ENCODE assay signal across 18 mouse cellular contexts in genomic region chr19:5178631-5179030, GRCm38 (mm10).
A peak's percentile ranks its signal among the peaks of the same experiment; 100 is the strongest.
DNase-seq lines count a peak whose midpoint lies in the region; ATAC-seq lines count a peak whose summit lies in the region.
"Had no signal": no experiment of that assay in that cellular context is flagged by ENCODE, and none has a peak within 500 bp of the region (broad histone marks: within the 10 kb centered on the region; RNA-seq: fewer than 3 reads in every experiment).

No protein-coding gene starts in this region.

- H3K4me2 ChIP-seq in liver, embryonic 11.5 days: no peak overlapping the region
- H3K4me2 ChIP-seq: hindbrain, embryonic 12.5 days; intestine, embryonic 15.5 days; liver, embryonic 13.5 days had no signal

- H3K4me1 ChIP-seq in liver, embryonic 11.5 days (replicated peaks; ENCODE audit: control insufficient read depth, insufficient read depth, low read length): peaks cover 6% of the 10 kb centered on the region; the same call in 1 of the 2 replicates
- no peaks in the 10 kb centered on the region for H3K4me1 ChIP-seq in limb, embryonic 10.5 days
- H3K4me1 ChIP-seq: hindbrain, embryonic 12.5 days; intestine, embryonic 15.5 days had no signal

- no peaks in the 10 kb centered on the region for H3K36me3 ChIP-seq in liver, embryonic 11.5 days (ENCODE audit: control insufficient read depth, insufficient read depth, low read length)
- 0 out of 2 replicates have a peak, but pooled peaks cover under 1% of the 10 kb centered on the region for H3K36me3 ChIP-seq in limb, embryonic 10.5 days
- H3K36me3 ChIP-seq: forebrain, embryonic 10.5 days; hindbrain, embryonic 12.5 days; intestine, embryonic 15.5 days; liver, embryonic 13.5 days had no signal

- H3K9me3 ChIP-seq in liver, embryonic 11.5 days (ENCODE audit: control insufficient read depth, low read length): no peaks in the 10 kb centered on the region
- no peaks in the 10 kb centered on the region for H3K9me3 ChIP-seq in limb, embryonic 10.5 days (replicated peaks)
- H3K9me3 ChIP-seq: forebrain, embryonic 10.5 days; hindbrain, embryonic 12.5 days; intestine, embryonic 15.5 days; liver, embryonic 13.5 days had no signal

- H3K4me3 ChIP-seq in liver, embryonic 11.5 days (ENCODE audit: low read depth, low read length): no peak overlapping the region
- no peak overlapping the region for H3K4me3 ChIP-seq in limb, embryonic 10.5 days
- H3K4me3 ChIP-seq: forebrain, embryonic 10.5 days; hindbrain, embryonic 12.5 days; intestine, embryonic 15.5 days; liver, embryonic 13.5 days had no signal

- 0 out of 2 replicates have a peak overlapping the region, but pooled peaks have one; percentile 5 for H3K27ac ChIP-seq in liver, embryonic 11.5 days (ENCODE audit: low read depth, low read length)
- no peak overlapping the region for H3K27ac ChIP-seq in limb, embryonic 10.5 days
- H3K27ac ChIP-seq: forebrain, embryonic 10.5 days; hindbrain, embryonic 12.5 days; intestine, embryonic 15.5 days; liver, embryonic 13.5 days had no signal

- H3K9ac ChIP-seq in liver, embryonic 11.5 days (ENCODE audit: low read depth, low read length): no peak overlapping the region
- H3K9ac ChIP-seq: hindbrain, embryonic 12.5 days; intestine, embryonic 15.5 days; liver, embryonic 13.5 days had no signal

- WGBS in liver, embryonic 11.5 days: 60% methylated on average over 5 of the region's 5 CpGs
- WGBS in limb, embryonic 10.5 days: 75% methylated on average over 5 of the region's 5 CpGs

- no peak for DNase-seq in liver, embryonic 11.5 days (ENCODE audit: low spot score)
- no peak for DNase-seq in liver
- peak; percentile 50 for DNase-seq in Muller cell, postnatal 12 days (ENCODE audit: inconsistent ontology term)
- DNase-seq in fibroblast of lung, adult 2 months (ENCODE audit: low read depth): peak; percentile 34
- DNase-seq in monocyte, adult 2 months (ENCODE audit: low read depth in 1 of 2, low spot score in 2 of 2): peak; percentile 24 to 28
- no peak for DNase-seq in layer of hippocampus, adult 11-12 months (ENCODE audit: low spot score)
- no peak for DNase-seq in limb, embryonic 10.5 days (ENCODE audit: low spot score)
- no peak for DNase-seq in left cerebral cortex, adult 8-10 months (ENCODE audit: low spot score in 2 of 2)
- DNase-seq: adrenal gland, postnatal 25 days; cerebellum, postnatal 10 days; gastrocnemius, postnatal 36 days; layer of hippocampus, adult 9-11 months; liver, embryonic 13.5 days; spleen, adult 18-20 months; thymus, postnatal 25 days had no signal

- H3K27me3 ChIP-seq in liver, embryonic 11.5 days (replicated peaks; ENCODE audit: control insufficient read depth, insufficient read depth, low read length): no peaks in the 10 kb centered on the region
- H3K27me3 ChIP-seq in limb, embryonic 10.5 days (ENCODE audit: low read depth, poor library complexity, severe bottlenecking): no peaks in the 10 kb centered on the region
- H3K27me3 ChIP-seq: hindbrain, embryonic 12.5 days; intestine, embryonic 15.5 days; liver, embryonic 13.5 days had no signal

- no peak for ATAC-seq in liver, embryonic 11.5 days (replicated peaks; ENCODE audit: low FRiP score)
- ATAC-seq: intestine, embryonic 15.5 days had no signal

Comparison
In these comparisons a context has a peak if more than half of its experiments do, and no peak if none do; other contexts are left out.
1. DNase-seq: peak in Muller cell, postnatal 12 days (single experiment), fibroblast of lung, adult 2 months (single experiment) and monocyte, adult 2 months (2 of 2); none in liver, embryonic 11.5 days (single experiment), liver (single experiment), layer of hippocampus, adult 11-12 months (single experiment), limb, embryonic 10.5 days (single experiment) and left cerebral cortex, adult 8-10 months (0 of 2).